Mouse (Mus musculus) CH12.LX (cell line): Measurements from ENCODE around the gene Mmd. TPM values are rescaled to one million over a fixed set of nuclear protein-coding genes. Genes with fewer than 3 reads are reported as not detected.

Source experiments
- DNase-seq: peaks from one replicate; pipeline ENCODE4 v3.0.0-alpha.2; 2013; ENCODE audit errors: extremely low read depth
- H3K27ac ChIP-seq: 2 replicates; pipeline ENCODE4 v1.5.1; 2012; ENCODE audit warnings: low read depth, mild to moderate bottlenecking, control low read depth, moderate library complexity; ENCODE audit not compliant: insufficient read depth
- H3K27me3 ChIP-seq: replicated peaks from 2 replicates; pipeline ENCODE3; 2012; ENCODE audit warnings: inconsistent platforms
- H3K36me3 ChIP-seq, 2 experiments: replicated peaks in 1 of 2; 2 replicates each; pipeline versions ENCODE3 to v1.6.1; 2012; ENCODE audit warnings: inconsistent platforms in 1 of 2, low read length in 1 of 2, mild to moderate bottlenecking in 1 of 2, mixed read lengths in 1 of 2, moderate library complexity in 1 of 2; ENCODE audit not compliant: control insufficient read depth in 1 of 2, insufficient read depth in 1 of 2
- H3K4me1 ChIP-seq, 2 experiments: 2 replicates each; pipeline ENCODE4 v1.6.1; 2012; ENCODE audit warnings: inconsistent platforms in 1 of 2, moderate library complexity in 1 of 2; ENCODE audit not compliant: insufficient read depth in 2 of 2, control insufficient read depth in 1 of 2
- H3K4me2 ChIP-seq: 2 replicates; pipeline ENCODE4 v1.6.1; 2012; ENCODE audit warnings: low read depth, mild to moderate bottlenecking, control low read depth; ENCODE audit not compliant: poor library complexity, insufficient read depth, severe bottlenecking
- H3K4me3 ChIP-seq, 3 experiments: fragments of 150-350 bp in 1 of 3; sonication (generic) in 1 of 3; replicated peaks in 1 of 3; 2 replicates each; pipeline versions ENCODE3 to v1.5.1; 2011 to 2012; ENCODE audit warnings: low read depth in 2 of 3, low read length in 2 of 3, mild to moderate bottlenecking in 2 of 3, moderate library complexity in 2 of 3, control low read depth in 1 of 3, improper control_type of control experiment in 1 of 3, inconsistent platforms in 1 of 3, mixed read lengths in 1 of 3; ENCODE audit not compliant: poor library complexity in 1 of 3
- H3K79me2 ChIP-seq: replicated peaks from 2 replicates; pipeline ENCODE4 v1.6.1; 2012; ENCODE audit warnings: mild to moderate bottlenecking, moderate library complexity; ENCODE audit not compliant: control insufficient read depth, poor library complexity, insufficient read depth, severe bottlenecking; ENCODE audit errors: extremely low read depth
- H3K9ac ChIP-seq: 2 replicates; pipeline ENCODE4 v1.6.1; 2012; ENCODE audit warnings: low read depth, mild to moderate bottlenecking, control low read depth, moderate library complexity; ENCODE audit not compliant: insufficient read depth
- H3K9me3 ChIP-seq: replicated peaks from 2 replicates; pipeline ENCODE3; 2012; ENCODE audit warnings: low read length, inconsistent platforms, mixed read lengths
- BHLHE40 ChIP-seq: IDR thresholded peaks from 2 replicates; pipeline ENCODE4 v1.6.1; 2011; ENCODE audit warnings: mild to moderate bottlenecking, low read depth, low read length, improper control_type of control experiment
- IRF4 ChIP-seq: IDR thresholded peaks from 2 replicates; pipeline ENCODE4 v1.6.1; 2014; ENCODE audit warnings: low read depth, mild to moderate bottlenecking, inconsistent platforms, low read length, improper control_type of control experiment
- KAT2A ChIP-seq: IDR thresholded peaks from 2 replicates; pipeline ENCODE4 v1.6.1; 2012; ENCODE audit warnings: low read length, improper control_type of control experiment, inconsistent platforms; ENCODE audit not compliant: insufficient replicate concordance
- MEF2A ChIP-seq: IDR thresholded peaks from 2 replicates; pipeline ENCODE4 v1.6.1; 2014; ENCODE audit warnings: low read depth, mild to moderate bottlenecking, inconsistent platforms, low read length, improper control_type of control experiment, borderline replicate concordance
- MXI1 ChIP-seq: IDR thresholded peaks from 2 replicates; pipeline ENCODE4 v1.6.1; 2011; ENCODE audit warnings: mild to moderate bottlenecking, low read depth, low read length, improper control_type of control experiment
- RAD21 ChIP-seq: IDR thresholded peaks from 2 replicates; pipeline ENCODE4 v1.6.1; 2011; ENCODE audit warnings: low read depth, mild to moderate bottlenecking, low read length, improper control_type of control experiment, moderate library complexity
- SIN3A ChIP-seq: IDR thresholded peaks from 2 replicates; pipeline ENCODE4 v1.6.1; 2012; ENCODE audit warnings: low read length, improper control_type of control experiment, inconsistent platforms
- dilution Hi-C: fragments of 300-500 bp; cut with MboI; formaldehyde crosslinking; loops from 2 replicates; pipeline ENCODE4 v1.14.3; 2020; ENCODE audit warnings: low sequenced_read_pairs; ENCODE audit not compliant: extremely low pct_unique_long_range_greater_than_20kb, extremely low pct_ligation_motif_present
- in situ Hi-C: fragments of 300-500 bp; cut with MboI; formaldehyde crosslinking; loops from 3 replicates; pipeline ENCODE4 v1.14.3; 2019; ENCODE audit warnings: low sequenced_read_pairs, low pct_ligation_motif_present, low pct_unique_long_range_greater_than_20kb, mixed read lengths
- polyA plus RNA-seq: library from polyadenylated mRNA; unstranded; fragments of >175 nt; gene quantifications from 2 replicates; pipeline ENCODE4 v1.2.1, GENCODE M21; 2012; ENCODE audit warnings: low read depth; ENCODE audit not compliant: insufficient read length
- total RNA-seq, 2 experiments: library from RNA; depleted of rRNA; stranded (reverse); fragments of 300-350 nt in 1 of 2; fragments of >200 nt in 1 of 2; gene quantifications; 2 replicates each; pipeline ENCODE4 v1.2.3; 2012 to 2014

The Mmd gene
- total and polyA plus RNA-seq, 3 experiments = 10.3 to 60.4 (median 39.8) TPM

- no peaks in the 10 kb centered on the region; the same call in 1 of the 2 replicates for H3K79me2 ChIP-seq
- in situ Hi-C loops (no loop called here), dilution Hi-C loops (no loop called here)
- H3K4me3 ChIP-seq = peak overlapping the region; percentile 78 to 87 (median 86)
- peak overlapping the region; percentile 85 for H3K9ac ChIP-seq
- H3K27me3 ChIP-seq = no peaks in the 10 kb centered on the region
- H3K4me1 ChIP-seq = peaks cover 16 to 62% of the 10 kb centered on the region in 2 experiments
- H3K27ac ChIP-seq = 0 out of 2 replicates have a peak overlapping the region, but pooled peaks have one; percentile 15
- TF ChIP-seq MXI1 (peak; percentile 42; the same call in 1 of the 2 replicates), SIN3A (no peak)
- H3K4me2 ChIP-seq = peak overlapping the region; percentile 26
- peaks cover 0 to 29% of the 10 kb centered on the region in 2 experiments for H3K36me3 ChIP-seq
- no peaks in the 10 kb centered on the region for H3K9me3 ChIP-seq
- DNase-seq = peak; percentile 35
Observed at GRCm38 (mm10) chr11:90249701-90250141, 465 bp downstream of the Mmd start.

GRCm38 (mm10) chr11:90250189-90250588 is 933 bp downstream of the Mmd start:
- DNase-seq = no peak
- peaks cover 16 to 58% of the 10 kb centered on the region in 2 experiments for H3K4me1 ChIP-seq
- peak overlapping the region; percentile 78 to 87 (median 86) for H3K4me3 ChIP-seq
- in situ Hi-C loops (no loop called here), dilution Hi-C loops (no loop called here)
- H3K36me3 ChIP-seq = peaks cover 0 to 31% of the 10 kb centered on the region in 2 experiments
- H3K79me2 ChIP-seq = no peaks in the 10 kb centered on the region; the same call in 1 of the 2 replicates
- H3K27ac ChIP-seq = no peak overlapping the region
- H3K9ac ChIP-seq = peak overlapping the region; percentile 85
- H3K9me3 ChIP-seq = no peaks in the 10 kb centered on the region
- TF ChIP-seq SIN3A (peak; percentile 49; the same call in 1 of the 2 replicates), RAD21 (no peak; the same call in 1 of the 2 replicates)
- peak overlapping the region; percentile 26 for H3K4me2 ChIP-seq
- no peaks in the 10 kb centered on the region for H3K27me3 ChIP-seq

GRCm38 (mm10) chr11:90250730-90251129 is 1.5 kb downstream of the Mmd start:
- no peaks in the 10 kb centered on the region; the same call in 1 of the 2 replicates for H3K79me2 ChIP-seq
- peaks cover 0 to 34% of the 10 kb centered on the region in 2 experiments for H3K36me3 ChIP-seq
- H3K9ac ChIP-seq = peak overlapping the region; percentile 85; the same call in 1 of the 2 replicates
- H3K4me3 ChIP-seq = peak overlapping the region in 2 of 3 experiments; percentile 78 to 86
- H3K27ac ChIP-seq = no peak overlapping the region
- in situ Hi-C loops (no loop called here), dilution Hi-C loops (no loop called here)
- peak overlapping the region; percentile 26 for H3K4me2 ChIP-seq
- H3K27me3 ChIP-seq = no peaks in the 10 kb centered on the region
- peaks cover 13 to 53% of the 10 kb centered on the region in 2 experiments for H3K4me1 ChIP-seq
- no peaks in the 10 kb centered on the region for H3K9me3 ChIP-seq
- DNase-seq = no peak
- TF ChIP-seq KAT2A = 0 out of 2 replicates have a peak, but pooled peaks have one; percentile 22
- TF ChIP-seq MEF2A = 0 out of 2 replicates have a peak, but pooled peaks have one; percentile 18
- TF ChIP-seq BHLHE40 = no peak
- 0 out of 2 replicates have a peak, but pooled peaks have one; percentile 11 for TF ChIP-seq IRF4
